Mouse (Mus musculus) liver, postnatal 0 days (tissue): ENCODE data around the gene Marveld3. TPM values are rescaled to one million over a fixed set of nuclear protein-coding genes. Genes with fewer than 3 reads are reported as not detected.
A peak's percentile ranks its signal among the peaks of the same experiment; 100 is the strongest.

Source experiments
- ATAC-seq: fragments of 200-750 bp; cut with Nextera tagmentation; 2 replicates; pipeline ENCODE4 v1.8.0; 2017; ENCODE audit warnings: mild to moderate bottlenecking, moderate library complexity
- DNase-seq: peaks from one replicate; pipeline ENCODE4 v3.0.0-alpha.2; 2016
- H3K27ac ChIP-seq: fragments of 300-500 bp; sonication (generic); 2 replicates; pipeline ENCODE4 v1.5.1; 2014; ENCODE audit warnings: antibody characterized with exemption, moderate library complexity, mild to moderate bottlenecking, low read depth
- H3K27me3 ChIP-seq: fragments of 300-500 bp; sonication (generic); 2 replicates; pipeline ENCODE4 v1.6.1; 2014; ENCODE audit warnings: low read length, control low read depth, mixed read lengths; ENCODE audit not compliant: insufficient read depth
- H3K36me3 ChIP-seq: fragments of 300-500 bp; sonication (generic); replicated peaks from 2 replicates; pipeline ENCODE4 v1.6.1; 2014; ENCODE audit warnings: mild to moderate bottlenecking, control low read depth, low read length, moderate library complexity, mixed read lengths; ENCODE audit not compliant: insufficient read depth
- H3K4me1 ChIP-seq: fragments of 300-500 bp; sonication (generic); 2 replicates; pipeline ENCODE4 v1.6.1; 2014; ENCODE audit warnings: antibody characterized with exemption, mild to moderate bottlenecking, control low read depth; ENCODE audit not compliant: insufficient read depth
- H3K4me2 ChIP-seq: fragments of 300-500 bp; sonication (generic); 2 replicates; pipeline ENCODE4 v1.6.1; 2014; ENCODE audit warnings: low read depth, mild to moderate bottlenecking, low read length, moderate library complexity, mixed read lengths
- H3K4me3 ChIP-seq: fragments of 300-500 bp; sonication (generic); 2 replicates; pipeline ENCODE4 v1.5.1; 2014; ENCODE audit warnings: low read depth, low read length
- H3K9ac ChIP-seq: fragments of 300-500 bp; sonication (generic); replicated peaks from 2 replicates; pipeline ENCODE4 v1.6.1; 2014; ENCODE audit warnings: mild to moderate bottlenecking, moderate library complexity
- H3K9me3 ChIP-seq: fragments of 300-500 bp; sonication (generic); 2 replicates; pipeline ENCODE4 v1.6.1; 2016; ENCODE audit warnings: mild to moderate bottlenecking, control low read depth, low read length, mixed read lengths
- CTCF ChIP-seq: sonication (generic); IDR thresholded peaks from 2 replicates; pipeline ENCODE4 v1.5.1; 2016; ENCODE audit warnings: antibody characterized with exemption, low read depth
- EP300 ChIP-seq: IDR thresholded peaks from 2 replicates; pipeline ENCODE4 v1.6.1; 2016; ENCODE audit warnings: antibody characterized with exemption, low read depth, mild to moderate bottlenecking
- WGBS: fragments of 180-500 bp; shearing (Covaris S2); extraction: QIAGEN DNeasy Blood & Tissue Kit; methylation state at CpG from one replicate; pipeline ENCODE4 v1.1.7; 2014; ENCODE audit not compliant: insufficient replicate concordance; 5-methylcytosine and 5-hydroxymethylcytosine counted together
- polyA plus RNA-seq: library from polyadenylated mRNA; unstranded; fragments of >200 nt; fragmentation: Nextera tagmentation; extraction: Ambion mirVana; gene quantifications from 2 replicates; pipeline ENCODE4 v1.2.1, GENCODE M21; 2015

Marveld3 gene
- polyA plus RNA-seq, 1 experiment from 2014 or later = 0.69 TPM

GRCm38 (mm10) chr8:109982386-109983105, 20.5 kb upstream of the Marveld3 start:
- 53% methylated on average over 15 of the region's 15 CpGs for WGBS
- ATAC-seq = no peak
- DNase-seq = no peak
- no peak overlapping the region for H3K4me3 ChIP-seq
- no peaks in the 10 kb centered on the region for H3K36me3 ChIP-seq
- H3K27ac ChIP-seq = peak overlapping the region; percentile 70
- TF ChIP-seq EP300 = no peak
- no peak for TF ChIP-seq CTCF
- no peak overlapping the region for H3K4me2 ChIP-seq
- H3K27me3 ChIP-seq = no peaks in the 10 kb centered on the region
- H3K9me3 ChIP-seq = no peaks in the 10 kb centered on the region
- peaks cover 10% of the 10 kb centered on the region for H3K4me1 ChIP-seq
- H3K9ac ChIP-seq = no peak overlapping the region

GRCm38 (mm10) chr8:109979339-109979738, 17.3 kb upstream of the Marveld3 start:
- H3K4me3 ChIP-seq = no peak overlapping the region
- ATAC-seq = peak; percentile 96
- no peak overlapping the region for H3K4me2 ChIP-seq
- no peaks in the 10 kb centered on the region for H3K36me3 ChIP-seq
- H3K27me3 ChIP-seq = no peaks in the 10 kb centered on the region
- no peak overlapping the region for H3K9ac ChIP-seq
- H3K27ac ChIP-seq = peak overlapping the region; percentile 81
- peak; percentile 55 for DNase-seq
- peaks cover 7% of the 10 kb centered on the region for H3K4me1 ChIP-seq
- 50% methylated on average over 6 of the region's 6 CpGs for WGBS
- H3K9me3 ChIP-seq = peaks cover 4% of the 10 kb centered on the region; the same call in 1 of the 2 replicates
- TF ChIP-seq EP300 (0 out of 2 replicates have a peak, but pooled peaks have one; percentile 60), CTCF (no peak)

GRCm38 (mm10) chr8:109972901-109973300, 10.9 kb upstream of the Marveld3 start:
- no peak for DNase-seq
- TF ChIP-seq EP300 (no peak), CTCF (no peak)
- WGBS = 64% methylated on average over 4 of the region's 4 CpGs
- no peaks in the 10 kb centered on the region for H3K36me3 ChIP-seq
- peaks cover 4% of the 10 kb centered on the region; the same call in 1 of the 2 replicates for H3K9me3 ChIP-seq
- H3K4me1 ChIP-seq = no peaks in the 10 kb centered on the region
- H3K9ac ChIP-seq = no peak overlapping the region
- no peak for ATAC-seq
- no peak overlapping the region for H3K4me3 ChIP-seq
- no peak overlapping the region for H3K27ac ChIP-seq
- H3K27me3 ChIP-seq = peaks cover 11% of the 10 kb centered on the region; the same call in 1 of the 2 replicates
- no peak overlapping the region for H3K4me2 ChIP-seq

- peaks cover 4% of the 10 kb centered on the region; the same call in 1 of the 2 replicates for H3K9me3 ChIP-seq
- no peaks in the 10 kb centered on the region for H3K4me1 ChIP-seq
- H3K9ac ChIP-seq = no peak overlapping the region
- TF ChIP-seq CTCF (peak; percentile 83), EP300 (no peak)
- H3K36me3 ChIP-seq = no peaks in the 10 kb centered on the region
- no peak overlapping the region for H3K4me3 ChIP-seq
- DNase-seq (no peak), ATAC-seq (peak; percentile 56)
- WGBS = 6% methylated on average over 9 of the region's 9 CpGs
- peaks cover 11% of the 10 kb centered on the region; the same call in 1 of the 2 replicates for H3K27me3 ChIP-seq
- H3K27ac ChIP-seq = no peak overlapping the region
- H3K4me2 ChIP-seq = no peak overlapping the region
Observed at GRCm38 (mm10) chr8:109970323-109970722, 8.3 kb upstream of the Marveld3 start.

- Histone ChIP-seq H3K27ac (no peak overlapping the region), H3K4me1 (no peaks in the 10 kb centered on the region), H3K4me2 (no peak overlapping the region), H3K36me3 (no peaks in the 10 kb centered on the region), H3K4me3 (no peak overlapping the region), H3K9ac (no peak overlapping the region), H3K9me3 (no peaks in the 10 kb centered on the region), H3K27me3 (peaks cover 11% of the 10 kb centered on the region; the same call in 1 of the 2 replicates)
- TF ChIP-seq EP300 = no peak
- TF ChIP-seq CTCF = peak; percentile 21; the same call in 1 of the 2 replicates
- DNase-seq (no peak), ATAC-seq (no peak)
- 52% methylated on average over 10 of the region's 10 CpGs for WGBS
Observed at GRCm38 (mm10) chr8:109968837-109969236, 6.8 kb upstream of the Marveld3 start.

GRCm38 (mm10) chr8:109964106-109964505, 2.1 kb upstream of the Marveld3 start:
- Histone ChIP-seq H3K4me3 (no peak overlapping the region), H3K27ac (no peak overlapping the region), H3K4me2 (no peak overlapping the region), H3K36me3 (no peaks in the 10 kb centered on the region), H3K9me3 (no peaks in the 10 kb centered on the region), H3K4me1 (peaks cover 6% of the 10 kb centered on the region), H3K9ac (no peak overlapping the region), H3K27me3 (peaks cover 45% of the 10 kb centered on the region)
- no peak for ATAC-seq
- TF ChIP-seq CTCF = no peak
- no peak for TF ChIP-seq EP300
- WGBS = 64% methylated on average over 4 of the region's 4 CpGs
- no peak for DNase-seq
